Mouse (Mus musculus): ENCODE data around the gene Zfp143.
"Not testable (repeated sequence)": the region's sequence is repeated elsewhere in the genome, so short reads cannot be mapped to it uniquely, and the experiment has no call there.

Zfp143 gene

GRCm38 (mm10) chr7:110097106-110097793 is 36.2 kb downstream of the Zfp143 start:
- no peak for DNase-seq

- no peak for DNase-seq
Observed at GRCm38 (mm10) chr7:110100854-110101253, 39.8 kb downstream of the Zfp143 start.

- no peak for DNase-seq
Observed at GRCm38 (mm10) chr7:110101266-110101665, 40.2 kb downstream of the Zfp143 start.

- DNase-seq: no peak
Observed at GRCm38 (mm10) chr7:110105041-110105440, 44.0 kb downstream of the Zfp143 start.

- no peak for DNase-seq
Observed at GRCm38 (mm10) chr7:110106633-110107032, 45.6 kb downstream of the Zfp143 start.

- not testable (repeated sequence) for DNase-seq
Observed at GRCm38 (mm10) chr7:110108524-110108923, 47.5 kb downstream of the Zfp143 start.

- DNase-seq: no peak
Observed at GRCm38 (mm10) chr7:110108967-110109610, 48.1 kb downstream of the Zfp143 start.

GRCm38 (mm10) chr7:110110061-110110656 is 49.1 kb downstream of the Zfp143 start:
- no peak for DNase-seq

GRCm38 (mm10) chr7:110114699-110115098 is 53.7 kb downstream of the Zfp143 start:
- no peak for DNase-seq

GRCm38 (mm10) chr7:110116731-110117291 is 55.8 kb downstream of the Zfp143 start:
- no peak for DNase-seq

- no peak for DNase-seq
Observed at GRCm38 (mm10) chr7:110118448-110118847, 57.4 kb downstream of the Zfp143 start.

GRCm38 (mm10) chr7:110120157-110120784 is 59.3 kb downstream of the Zfp143 start:
- DNase-seq: no peak

- no peak for DNase-seq
Observed at GRCm38 (mm10) chr7:110121162-110121515, 60.1 kb downstream of the Zfp143 start.

GRCm38 (mm10) chr7:110121516-110122288 is 60.7 kb downstream of the Zfp143 start, which contains the start of gene Wee1:
Gene Wee1, plus strand, starts transcription at chr7:110122046.
- peak; percentile 99 for DNase-seq

- no peak for DNase-seq
Observed at GRCm38 (mm10) chr7:110122289-110122564, 61.2 kb downstream of the Zfp143 start.

GRCm38 (mm10) chr7:110122565-110123422 is 61.8 kb downstream of the Zfp143 start:
- DNase-seq: peak; percentile 84

GRCm38 (mm10) chr7:110123844-110124555 is 63.0 kb downstream of the Zfp143 start:
- DNase-seq: peak; percentile 25

- no peak for DNase-seq
Observed at GRCm38 (mm10) chr7:110128566-110128965, 67.5 kb downstream of the Zfp143 start.

GRCm38 (mm10) chr7:110132272-110132671 is 71.3 kb downstream of the Zfp143 start:
- DNase-seq: not testable (repeated sequence)

- DNase-seq: no peak
Observed at GRCm38 (mm10) chr7:110133988-110134387, 73.0 kb downstream of the Zfp143 start.

GRCm38 (mm10) chr7:110138538-110138937 is 77.5 kb downstream of the Zfp143 start:
- no peak for DNase-seq

Data from cerebellum, adult 9-11 months (tissue).